Comparison of ENCODE assay signal across 24 mouse cellular contexts in the genomic region with DNA sequence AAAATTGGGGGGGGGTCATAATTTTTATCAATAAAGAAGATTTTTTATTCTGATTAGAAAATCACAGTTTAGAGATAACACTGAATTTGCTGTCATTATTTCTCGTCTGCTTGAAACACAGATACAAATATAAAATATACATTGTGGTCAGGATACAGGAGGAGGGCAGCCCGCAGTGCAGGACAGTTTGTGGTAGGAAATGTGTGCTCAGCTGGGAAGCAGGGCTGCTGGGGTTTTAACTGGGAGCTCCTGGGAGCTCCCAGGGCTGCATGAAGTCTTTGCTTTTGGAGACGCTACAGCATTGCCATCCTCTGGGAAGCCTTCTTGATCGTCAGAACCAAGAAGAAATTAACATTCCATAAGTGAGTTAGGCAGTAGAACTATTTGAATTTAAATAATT.
DNase-seq lines count a peak whose midpoint lies in the region; ATAC-seq and TF ChIP-seq lines count a peak whose summit lies in the region.
"Had no signal": no experiment of that assay in that cellular context is flagged by ENCODE, and none has a peak within 500 bp of the region (broad histone marks: within the 10 kb centered on the region; RNA-seq: fewer than 3 reads in every experiment).

No protein-coding gene starts in this region.

- no peak for ATAC-seq in intestine, embryonic 14.5 days (replicated peaks; ENCODE audit: low FRiP score, low TSS enrichment, low read depth)
- no peak for ATAC-seq in intestine, postnatal 0 days
- ATAC-seq in common myeloid progenitor, adult 5-6 weeks (replicated peaks; ENCODE audit: low read depth, poor library complexity, severe bottlenecking) = peak; percentile 69
- ATAC-seq: forebrain, embryonic 14.5 days; forebrain, embryonic 16.5 days had no signal

- H3K27me3 ChIP-seq in intestine, embryonic 14.5 days (replicated peaks; ENCODE audit: control insufficient read depth, insufficient read depth, low read length) = no peaks in the 10 kb centered on the region
- no peaks in the 10 kb centered on the region for H3K27me3 ChIP-seq in intestine, postnatal 0 days (replicated peaks; ENCODE audit: control insufficient read depth, insufficient read depth, low read length)
- H3K27me3 ChIP-seq in heart, embryonic 10.5 days (ENCODE audit: insufficient read depth, poor library complexity, severe bottlenecking) = no peaks in the 10 kb centered on the region
- H3K27me3 ChIP-seq: embryonic facial prominence, embryonic 13.5 days; embryonic facial prominence, embryonic 15.5 days; forebrain, embryonic 12.5 days had no signal

- 78% methylated on average over 4 of the region's 4 CpGs for WGBS in intestine, embryonic 14.5 days
- 77% methylated on average over 4 of the region's 4 CpGs for WGBS in intestine, postnatal 0 days
- 33% methylated on average over 4 of the region's 4 CpGs for WGBS in macrophage (ENCODE audit: missing documents)
- 57% methylated on average over 4 of the region's 4 CpGs for whole genome bisulfite sequencing in heart, embryonic 10.5 days

- H3K4me1 ChIP-seq in intestine, embryonic 14.5 days (replicated peaks; ENCODE audit: control insufficient read depth, insufficient read depth, low read length) = no peaks in the 10 kb centered on the region
- no peaks in the 10 kb centered on the region for H3K4me1 ChIP-seq in intestine, postnatal 0 days (replicated peaks; ENCODE audit: control insufficient read depth, insufficient read depth, low read length)
- peaks cover 20% of the 10 kb centered on the region for H3K4me1 ChIP-seq in heart, embryonic 10.5 days
- H3K4me1 ChIP-seq: forebrain, embryonic 12.5 days had no signal

- H3K36me3 ChIP-seq in intestine, embryonic 14.5 days (ENCODE audit: control insufficient read depth, insufficient read depth, low read length) = no peaks in the 10 kb centered on the region
- no peaks in the 10 kb centered on the region for H3K36me3 ChIP-seq in intestine, postnatal 0 days (ENCODE audit: control insufficient read depth, insufficient read depth)
- no peaks in the 10 kb centered on the region for H3K36me3 ChIP-seq in macrophage (ENCODE audit: inconsistent target)
- H3K36me3 ChIP-seq in heart, embryonic 10.5 days = no peaks in the 10 kb centered on the region
- H3K36me3 ChIP-seq: embryonic facial prominence, embryonic 13.5 days; embryonic facial prominence, embryonic 15.5 days; forebrain, embryonic 10.5 days; forebrain, embryonic 12.5 days had no signal

- H3K9me3 ChIP-seq in intestine, embryonic 14.5 days (ENCODE audit: control insufficient read depth, low read length) = no peaks in the 10 kb centered on the region
- H3K9me3 ChIP-seq in intestine, postnatal 0 days (ENCODE audit: control insufficient read depth) = no peaks in the 10 kb centered on the region
- H3K9me3 ChIP-seq in heart, embryonic 10.5 days = no peaks in the 10 kb centered on the region
- H3K9me3 ChIP-seq: embryonic facial prominence, embryonic 13.5 days; embryonic facial prominence, embryonic 15.5 days; forebrain, embryonic 10.5 days; forebrain, embryonic 12.5 days had no signal

- no peak overlapping the region for H3K4me3 ChIP-seq in intestine, embryonic 14.5 days (ENCODE audit: low read depth, low read length)
- H3K4me3 ChIP-seq in intestine, postnatal 0 days (ENCODE audit: low read depth, low read length) = no peak overlapping the region
- no peak overlapping the region for H3K4me3 ChIP-seq in macrophage (ENCODE audit: inconsistent target)
- H3K4me3 ChIP-seq in heart, embryonic 10.5 days = no peak overlapping the region
- H3K4me3 ChIP-seq: embryonic facial prominence, embryonic 13.5 days; embryonic facial prominence, embryonic 15.5 days; erythroblast, embryonic 14.5 days; forebrain, embryonic 10.5 days; forebrain, embryonic 12.5 days had no signal

- DNase-seq in intestine, embryonic 14.5 days (ENCODE audit: low spot score) = peak; percentile 28
- peak; percentile 91 for DNase-seq in 416B (ENCODE audit: low read depth)
- no peak for DNase-seq in cerebellum, adult 9-11 months
- DNase-seq in heart, embryonic 10.5 days (ENCODE audit: low spot score) = no peak
- DNase-seq in spleen, adult 18-20 months = no peak
- DNase-seq: adrenal gland, adult 8-10 months; adrenal gland, postnatal 14 days; adrenal gland, postnatal 36 days; cerebellum, adult 11 months; cerebellum, adult 18-20 months; cerebellum, adult 8-10 months; cerebellum, postnatal 10 days; cerebellum, postnatal 25 days; embryo, embryonic 11 days had no signal

- no peak overlapping the region for H3K9ac ChIP-seq in intestine, embryonic 14.5 days (ENCODE audit: low read length)
- H3K9ac ChIP-seq in intestine, postnatal 0 days (ENCODE audit: low read depth, low read length) = no peak overlapping the region
- H3K9ac ChIP-seq: embryonic facial prominence, embryonic 13.5 days; embryonic facial prominence, embryonic 15.5 days; forebrain, embryonic 12.5 days had no signal

- no peak overlapping the region for H3K4me2 ChIP-seq in intestine, embryonic 14.5 days (ENCODE audit: low read length)
- H3K4me2 ChIP-seq in intestine, postnatal 0 days (replicated peaks; ENCODE audit: low read depth) = no peak overlapping the region
- H3K4me2 ChIP-seq: embryonic facial prominence, embryonic 13.5 days; embryonic facial prominence, embryonic 15.5 days; forebrain, embryonic 12.5 days had no signal

- no peaks in the 10 kb centered on the region for H3K79me2 ChIP-seq in macrophage (ENCODE audit: inconsistent target)

- H3K27ac ChIP-seq in intestine, embryonic 14.5 days (ENCODE audit: low read depth) = no peak overlapping the region
- H3K27ac ChIP-seq in intestine, postnatal 0 days (ENCODE audit: low read depth, low read length) = no peak overlapping the region
- H3K27ac ChIP-seq in macrophage = peak overlapping the region; percentile 75
- no peak overlapping the region for H3K27ac ChIP-seq in heart, embryonic 10.5 days
- H3K27ac ChIP-seq: embryonic facial prominence, embryonic 13.5 days; embryonic facial prominence, embryonic 15.5 days; forebrain, embryonic 10.5 days; forebrain, embryonic 12.5 days had no signal

- no peak for TF ChIP-seq CTCF in intestine, postnatal 0 days (IDR thresholded peaks at IDR 0.05; ENCODE audit: low read depth)

Comparison
In these comparisons a context has a peak if more than half of its experiments do, and no peak if none do; other contexts are left out.
1. DNase-seq: peak in intestine, embryonic 14.5 days (single experiment) and 416B (single experiment); none in cerebellum, adult 9-11 months (single experiment), heart, embryonic 10.5 days (single experiment) and spleen, adult 18-20 months (0 of 2).